Mouse (Mus musculus) brown adipose tissue, adult 24 weeks (tissue): ENCODE results near the gene Spsb1. TPM values are rescaled to one million over a fixed set of nuclear protein-coding genes. Genes with fewer than 3 reads are reported as not detected.

ENCODE experiments used
- H3K27ac ChIP-seq: fragments of 200-500 bp; replicated peaks from 2 replicates; pipeline ENCODE4 v1.5.1; 2012; ENCODE audit warnings: low read depth, mild to moderate bottlenecking, low read length
- H3K4me1 ChIP-seq: fragments of 200-500 bp; 2 replicates; pipeline ENCODE4 v1.6.1; 2012; ENCODE audit warnings: low read length, mixed read lengths; ENCODE audit not compliant: control insufficient read depth, insufficient read depth, insufficient read length
- H3K4me3 ChIP-seq: fragments of 200-500 bp; 2 replicates; pipeline ENCODE4 v1.5.1; 2012; ENCODE audit warnings: low read depth, mild to moderate bottlenecking, low read length, moderate library complexity; ENCODE audit not compliant: insufficient read depth
- polyA plus RNA-seq: library from polyadenylated mRNA; stranded (reverse); fragments of >200 nt; gene quantifications from 2 replicates; pipeline ENCODE4 v1.2.4, GENCODE M21; 2012; ENCODE audit not compliant: missing spikeins, insufficient read depth, insufficient read length

The Spsb1 gene
- polyA plus RNA-seq, 1 experiment, result 32.5 TPM

- no peak overlapping the region for H3K4me3 ChIP-seq
- H3K27ac ChIP-seq, result no peak overlapping the region
- no peaks in the 10 kb centered on the region for H3K4me1 ChIP-seq
These were observed 96.3 kb downstream of the Spsb1 start for GRCm38 (mm10) chr4:149858584-149858983.

GRCm38 (mm10) chr4:149858097-149858496, 96.7 kb downstream of the Spsb1 start:
- no peak overlapping the region for H3K27ac ChIP-seq
- no peaks in the 10 kb centered on the region for H3K4me1 ChIP-seq
- no peak overlapping the region for H3K4me3 ChIP-seq

GRCm38 (mm10) chr4:149857688-149858087, 97.2 kb downstream of the Spsb1 start:
- Histone ChIP-seq H3K4me3 (no peak overlapping the region), H3K27ac (no peak overlapping the region), H3K4me1 (no peaks in the 10 kb centered on the region)

- no peak overlapping the region for H3K27ac ChIP-seq
- no peaks in the 10 kb centered on the region for H3K4me1 ChIP-seq
- no peak overlapping the region for H3K4me3 ChIP-seq
These were observed 98.7 kb downstream of the Spsb1 start for GRCm38 (mm10) chr4:149855892-149856807.

GRCm38 (mm10) chr4:149855180-149855891, 99.5 kb downstream of the Spsb1 start:
- Histone ChIP-seq H3K4me1 (no peaks in the 10 kb centered on the region), H3K4me3 (no peak overlapping the region), H3K27ac (no peak overlapping the region)

GRCm38 (mm10) chr4:149854770-149855169, 100.1 kb downstream of the Spsb1 start:
- H3K27ac ChIP-seq, result no peak overlapping the region
- 0 out of 2 replicates have a peak overlapping the region, but pooled peaks have one; percentile 1 for H3K4me3 ChIP-seq

GRCm38 (mm10) chr4:149854301-149854708, 100.5 kb downstream of the Spsb1 start:
- H3K4me3 ChIP-seq, result 0 out of 2 replicates have a peak overlapping the region, but pooled peaks have one; percentile 1
- H3K27ac ChIP-seq, result no peak overlapping the region
- H3K4me1 ChIP-seq, result no peaks in the 10 kb centered on the region

More at GRCm38 (mm10) chr4:149854770-149855169, 100.1 kb downstream of the Spsb1 start:
- H3K4me1 ChIP-seq, result no peaks in the 10 kb centered on the region

GRCm38 (mm10) chr4:149853698-149854284, 101.1 kb downstream of the Spsb1 start:
- Histone ChIP-seq H3K4me1 (no peaks in the 10 kb centered on the region), H3K4me3 (no peak overlapping the region), H3K27ac (no peak overlapping the region)

- H3K4me3 ChIP-seq, result no peak overlapping the region
- H3K27ac ChIP-seq, result no peak overlapping the region
- H3K4me1 ChIP-seq, result peaks cover 4% of the 10 kb centered on the region; the same call in 1 of the 2 replicates
These were observed 103.3 kb downstream of the Spsb1 start for GRCm38 (mm10) chr4:149851554-149851953.

GRCm38 (mm10) chr4:149850674-149851073, 104.2 kb downstream of the Spsb1 start:
- Histone ChIP-seq H3K27ac (no peak overlapping the region), H3K4me3 (no peak overlapping the region), H3K4me1 (peaks cover 10% of the 10 kb centered on the region)

- Histone ChIP-seq H3K4me1 (peaks cover 13% of the 10 kb centered on the region), H3K4me3 (no peak overlapping the region), H3K27ac (no peak overlapping the region)
These were observed 104.8 kb downstream of the Spsb1 start for GRCm38 (mm10) chr4:149850045-149850444.

- H3K27ac ChIP-seq, result no peak overlapping the region
- H3K4me3 ChIP-seq, result no peak overlapping the region
- H3K4me1 ChIP-seq, result peaks cover 17% of the 10 kb centered on the region
These were observed 105.8 kb downstream of the Spsb1 start for GRCm38 (mm10) chr4:149849035-149849434.

GRCm38 (mm10) chr4:149846861-149847631, 107.8 kb downstream of the Spsb1 start:
- H3K4me3 ChIP-seq, result no peak overlapping the region
- peak overlapping the region; percentile 84 for H3K27ac ChIP-seq
- peaks cover 21% of the 10 kb centered on the region for H3K4me1 ChIP-seq
